Mouse (Mus musculus) midbrain, embryonic 11.5 days (tissue): Measurements from ENCODE around the gene Vkorc1l1. TPM values are rescaled to one million over a fixed set of nuclear protein-coding genes. Genes with fewer than 3 reads are reported as not detected.
"Not testable (repeated sequence)": the region's sequence is repeated elsewhere in the genome, so short reads cannot be mapped to it uniquely, and the experiment has no call there.

ENCODE experiments used
- ATAC-seq: fragments of 200-750 bp; cut with Nextera tagmentation; 2 replicates; pipeline ENCODE4 v1.8.0; 2017; ENCODE audit warnings: moderate TSS enrichment, moderate library complexity; ENCODE audit not compliant: low FRiP score
- DNase-seq: peaks from one replicate; pipeline ENCODE4 v3.0.0; 2015; ENCODE audit warnings: low spot score; ENCODE audit errors: missing footprints
- H3K27ac ChIP-seq: fragments of 300-500 bp; sonication (generic); 2 replicates; pipeline ENCODE4 v1.5.1; 2014; ENCODE audit warnings: low read depth, low read length
- H3K27me3 ChIP-seq: fragments of 300-500 bp; sonication (generic); 2 replicates; pipeline ENCODE4 v1.6.1; 2014; ENCODE audit warnings: mild to moderate bottlenecking, low read length, moderate library complexity, mixed read lengths; ENCODE audit not compliant: control insufficient read depth, insufficient read depth
- H3K36me3 ChIP-seq: fragments of 300-500 bp; sonication (generic); 2 replicates; pipeline ENCODE4 v1.6.1; 2014; ENCODE audit warnings: mild to moderate bottlenecking, low read length, moderate library complexity, mixed read lengths; ENCODE audit not compliant: control insufficient read depth, insufficient read depth
- H3K4me1 ChIP-seq: fragments of 300-500 bp; sonication (generic); 2 replicates; pipeline ENCODE4 v1.6.1; 2014; ENCODE audit warnings: low read length; ENCODE audit not compliant: control insufficient read depth, insufficient read depth
- H3K4me2 ChIP-seq: fragments of 300-500 bp; sonication (generic); 2 replicates; pipeline ENCODE4 v1.6.1; 2014; ENCODE audit warnings: mild to moderate bottlenecking, moderate library complexity
- H3K4me3 ChIP-seq: fragments of 300-500 bp; sonication (generic); 2 replicates; pipeline ENCODE4 v1.5.1; 2014; ENCODE audit warnings: low read depth, low read length
- H3K9ac ChIP-seq: fragments of 300-500 bp; sonication (generic); 2 replicates; pipeline ENCODE4 v1.6.1; 2014; ENCODE audit warnings: low read length
- H3K9me3 ChIP-seq: fragments of 300-500 bp; sonication (generic); 2 replicates; pipeline ENCODE4 v1.6.1; 2016; ENCODE audit warnings: low read length; ENCODE audit not compliant: control insufficient read depth
- WGBS: fragments of 180-500 bp; shearing (Covaris S2); extraction: QIAGEN DNeasy Blood & Tissue Kit; methylation state at CpG from one replicate; pipeline ENCODE4 v1.1.7; 2014; 5-methylcytosine and 5-hydroxymethylcytosine counted together
- polyA plus RNA-seq: library from polyadenylated mRNA; unstranded; fragments of >200 nt; fragmentation: Nextera tagmentation; extraction: Ambion mirVana; gene quantifications from 2 replicates; pipeline ENCODE4 v1.2.1, GENCODE M21; 2014

Vkorc1l1 gene
- polyA plus RNA-seq, 1 experiment from 2014 or later, result 36.8 TPM

- Histone ChIP-seq H3K4me1 (peaks cover 6% of the 10 kb centered on the region), H3K27ac (no peak overlapping the region), H3K9ac (no peak overlapping the region), H3K9me3 (no peaks in the 10 kb centered on the region), H3K36me3 (no peaks in the 10 kb centered on the region), H3K27me3 (no peaks in the 10 kb centered on the region), H3K4me3 (no peak overlapping the region), H3K4me2 (no peak overlapping the region)
- DNase-seq (no peak), ATAC-seq (no peak)
- 83% methylated on average over 2 of the region's 2 CpGs for WGBS
These were observed 1.5 kb upstream of the Vkorc1l1 start for GRCm38 (mm10) chr5:129940281-129940680.

DNA sequence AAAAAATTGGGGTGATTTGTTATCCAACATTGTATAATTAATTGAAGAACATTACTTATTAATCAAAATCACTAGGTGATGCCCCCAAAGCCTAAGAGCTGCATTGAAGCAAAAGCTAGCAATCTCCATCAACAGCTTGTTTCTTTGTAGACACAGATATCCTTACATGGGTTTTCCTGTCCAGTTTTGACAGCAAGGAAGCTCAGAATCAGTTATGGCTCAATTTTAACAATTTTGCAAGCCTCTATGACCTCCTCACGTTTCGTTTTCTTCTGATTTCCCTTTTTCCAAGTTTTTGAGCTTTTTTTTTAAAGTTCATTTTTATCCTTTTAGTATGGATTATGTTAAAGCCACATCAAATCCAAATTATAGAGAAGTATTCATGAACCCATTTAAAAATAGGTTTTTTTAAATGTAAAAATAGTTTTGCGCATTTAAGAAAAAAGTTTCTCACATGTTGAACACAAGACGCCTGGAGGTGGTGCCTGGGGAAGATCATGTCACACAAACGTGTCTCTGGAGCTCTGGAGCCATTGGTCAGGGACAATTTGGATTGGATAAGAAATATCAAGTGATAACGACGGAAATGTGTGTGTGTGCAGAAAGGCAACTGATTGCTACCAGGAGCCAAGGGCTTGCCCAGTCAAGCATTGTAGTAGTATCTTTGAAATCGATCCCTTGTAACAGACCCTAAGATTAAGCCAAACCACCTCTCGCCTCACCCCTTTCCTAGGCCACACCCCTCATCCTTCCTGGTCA, 855 bp upstream of the Vkorc1l1 start:
- peak overlapping the region; percentile 32 for H3K4me2 ChIP-seq

GRCm38 (mm10) chr5:129942073-129942939, 536 bp downstream of the Vkorc1l1 start:
- H3K36me3 ChIP-seq, H3K27me3 ChIP-seq, H3K9me3 ChIP-seq, H3K4me1 ChIP-seq: not testable (repeated sequence)
- Histone ChIP-seq H3K27ac (peak overlapping the region; percentile 57; the same call in 1 of the 2 replicates), H3K9ac (peak overlapping the region; percentile 83), H3K4me3 (peak overlapping the region; percentile 85), H3K4me2 (peak overlapping the region; percentile 63)
- WGBS, result 1% methylated on average over 55 of the region's 82 CpGs
- DNase-seq, result peak; percentile 94
- peak; percentile 71 for ATAC-seq

More for the DNA sequence above, 855 bp upstream of the Vkorc1l1 start:
- Histone ChIP-seq H3K4me1 (peaks cover 6% of the 10 kb centered on the region), H3K9me3 (no peaks in the 10 kb centered on the region), H3K27me3 (no peaks in the 10 kb centered on the region), H3K4me3 (peak overlapping the region; percentile 85), H3K36me3 (no peaks in the 10 kb centered on the region), H3K27ac (no peak overlapping the region; the same call in 1 of the 2 replicates), H3K9ac (no peak overlapping the region)
- WGBS, result 13% methylated on average over 9 of the region's 9 CpGs
- no peak for ATAC-seq
- DNase-seq, result no peak

GRCm38 (mm10) chr5:129943402-129943801, 1.6 kb downstream of the Vkorc1l1 start:
- no peak for ATAC-seq

DNA sequence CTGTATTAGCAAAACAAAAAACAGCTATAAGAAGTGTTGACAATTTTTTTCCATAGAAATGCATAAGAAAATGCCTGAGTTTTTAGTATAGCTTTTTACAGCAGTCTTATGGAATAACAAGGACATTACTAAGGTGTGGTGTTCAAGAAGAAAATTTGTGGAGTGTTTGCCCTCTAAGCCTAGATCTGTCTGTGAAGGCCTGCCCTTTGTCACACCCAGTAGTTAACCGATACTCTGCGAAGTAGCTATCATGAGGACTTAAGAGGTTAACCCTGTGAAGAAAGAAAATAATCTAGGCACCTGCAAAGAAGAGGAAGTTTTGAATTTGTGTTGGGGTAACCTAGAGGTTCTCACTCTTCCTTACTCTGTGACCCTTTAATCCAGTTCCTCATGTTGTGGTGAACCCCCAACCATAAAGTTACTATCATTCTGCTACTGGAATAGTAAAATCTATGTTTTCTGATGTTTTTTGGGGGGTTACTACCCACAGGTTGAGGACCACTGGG, 5.8 kb downstream of the Vkorc1l1 start:
- Histone ChIP-seq H3K4me1 (peaks cover 4% of the 10 kb centered on the region), H3K27ac (no peak overlapping the region), H3K36me3 (no peaks in the 10 kb centered on the region), H3K4me2 (no peak overlapping the region), H3K9ac (no peak overlapping the region), H3K9me3 (no peaks in the 10 kb centered on the region), H3K27me3 (no peaks in the 10 kb centered on the region), H3K4me3 (no peak overlapping the region)
- DNase-seq (no peak), ATAC-seq (no peak)
- 97% methylated on average over 2 of the region's 2 CpGs for WGBS

More at GRCm38 (mm10) chr5:129943402-129943801, 1.6 kb downstream of the Vkorc1l1 start:
- Histone ChIP-seq H3K4me2 (no peak overlapping the region), H3K27me3 (no peaks in the 10 kb centered on the region), H3K27ac (no peak overlapping the region), H3K9me3 (no peaks in the 10 kb centered on the region), H3K4me1 (peaks cover 4% of the 10 kb centered on the region), H3K9ac (no peak overlapping the region), H3K36me3 (no peaks in the 10 kb centered on the region), H3K4me3 (no peak overlapping the region)
- WGBS, result 87% methylated on average over 1 of the region's 1 CpGs
- no peak for DNase-seq

GRCm38 (mm10) chr5:129952143-129952542, 10.4 kb downstream of the Vkorc1l1 start:
- WGBS, result 95% methylated on average over 4 of the region's 4 CpGs
- DNase-seq, result no peak

GRCm38 (mm10) chr5:129954473-129955254, 12.9 kb downstream of the Vkorc1l1 start:
- H3K27ac ChIP-seq, result no peak overlapping the region
- no peaks in the 10 kb centered on the region for H3K36me3 ChIP-seq
- H3K4me2 ChIP-seq, result no peak overlapping the region
- H3K4me1 ChIP-seq, result no peaks in the 10 kb centered on the region
- H3K27me3 ChIP-seq, result no peaks in the 10 kb centered on the region
- H3K9me3 ChIP-seq, result no peaks in the 10 kb centered on the region
- no peak overlapping the region for H3K9ac ChIP-seq
- no peak overlapping the region for H3K4me3 ChIP-seq
- 90% methylated on average over 5 of the region's 5 CpGs for WGBS
- ATAC-seq (no peak), DNase-seq (no peak)

More at GRCm38 (mm10) chr5:129952143-129952542, 10.4 kb downstream of the Vkorc1l1 start:
- no peak for ATAC-seq
- Histone ChIP-seq H3K4me3 (no peak overlapping the region), H3K9me3 (no peaks in the 10 kb centered on the region), H3K4me2 (no peak overlapping the region), H3K9ac (no peak overlapping the region), H3K27me3 (no peaks in the 10 kb centered on the region), H3K4me1 (no peaks in the 10 kb centered on the region), H3K36me3 (no peaks in the 10 kb centered on the region), H3K27ac (no peak overlapping the region)

DNA sequence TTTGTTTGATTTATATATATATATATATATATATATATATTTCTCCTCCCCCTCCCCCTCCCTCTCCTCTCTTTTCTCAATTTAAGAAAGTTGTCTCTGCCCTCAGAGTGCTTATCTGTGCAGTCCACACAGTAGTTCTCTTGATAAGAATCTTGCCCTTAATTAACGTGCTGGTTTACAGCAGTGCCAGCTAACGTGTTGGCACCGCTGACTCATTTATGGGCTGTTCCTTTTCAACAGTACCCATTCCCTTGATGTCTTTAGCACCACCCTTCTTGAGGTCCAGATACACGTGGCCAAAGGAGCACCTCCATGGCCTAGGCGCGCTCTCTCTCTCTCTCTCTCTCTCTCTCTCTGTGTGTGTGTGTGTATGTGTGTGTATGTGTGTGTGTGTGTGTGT, 14.0 kb downstream of the Vkorc1l1 start:
- no peak for ATAC-seq
- H3K27me3 ChIP-seq, result no peaks in the 10 kb centered on the region
- WGBS, result 92% methylated on average over 6 of the region's 6 CpGs

More for the DNA sequence above, 14.0 kb downstream of the Vkorc1l1 start:
- H3K9me3 ChIP-seq, result no peaks in the 10 kb centered on the region
- H3K4me2 ChIP-seq, result no peak overlapping the region
- no peak overlapping the region for H3K27ac ChIP-seq
- no peak overlapping the region for H3K4me3 ChIP-seq
- no peaks in the 10 kb centered on the region for H3K36me3 ChIP-seq
- H3K4me1 ChIP-seq, result no peaks in the 10 kb centered on the region
- peak; percentile 17 for DNase-seq
- no peak overlapping the region for H3K9ac ChIP-seq
